Mouse (Mus musculus): ENCODE data around the gene Hoxa4. TPM values are rescaled to one million over a fixed set of nuclear protein-coding genes. Genes with fewer than 3 reads are reported as not detected.

Gene Hoxa4
- total and polyA plus RNA-seq, 3 experiments = 0.19 TPM; not detected in 2

GRCm38 (mm10) chr6:52160511-52161335 lies 30.8 kb downstream of the Hoxa4 start:
- H3K27ac ChIP-seq (ENCODE audit: insufficient read depth, low read depth) = peak overlapping the region; percentile 40
- H3K4me1 ChIP-seq (ENCODE audit: control insufficient read depth in 1 of 2, insufficient read depth in 2 of 2) = peaks cover 2 to 17% of the 10 kb centered on the region in 2 experiments; a peak in 3 of 4 replicates
- peak overlapping the region; percentile 95 for H3K4me2 ChIP-seq (ENCODE audit: insufficient read depth, low read depth, poor library complexity, severe bottlenecking)
- TF ChIP-seq RCOR1 (conservative IDR thresholded peaks at IDR 0.05; ENCODE audit: low read depth, low read length) (no peak), E2F4 (IDR thresholded peaks at IDR 0.05; ENCODE audit: insufficient replicate concordance, low read depth, low read length) (no peak), CHD2 (IDR thresholded peaks at IDR 0.05; ENCODE audit: low read length) (0 out of 2 replicates have a peak, but pooled peaks have one; percentile 13)
- in situ Hi-C loops (cut with MboI; ENCODE audit: low pct_ligation_motif_present, low pct_unique_long_range_greater_than_20kb, low sequenced_read_pairs) = no loop called here
- no peaks in the 10 kb centered on the region for H3K27me3 ChIP-seq (replicated peaks)
- H3K4me3 ChIP-seq (replicated peaks in 1 of 3; ENCODE audit: low read depth in 2 of 3, low read length in 2 of 3, poor library complexity in 1 of 3) = peak overlapping the region; percentile 23 to 83 (median 52)
- peaks cover 6 to 40% of the 10 kb centered on the region in 2 experiments for H3K36me3 ChIP-seq (replicated peaks in 1 of 2; ENCODE audit: control insufficient read depth in 1 of 2, insufficient read depth in 1 of 2, low read length in 1 of 2)
- dilution Hi-C loops (cut with MboI; ENCODE audit: extremely low pct_ligation_motif_present, extremely low pct_unique_long_range_greater_than_20kb, low sequenced_read_pairs) = no loop called here
- peak; percentile 25 for DNase-seq (ENCODE audit: extremely low read depth)
- peaks cover 7% of the 10 kb centered on the region; the same call in 1 of the 2 replicates for H3K79me2 ChIP-seq (replicated peaks; ENCODE audit: control insufficient read depth, extremely low read depth, insufficient read depth, poor library complexity, severe bottlenecking)
- H3K9me3 ChIP-seq (replicated peaks; ENCODE audit: low read length) = no peaks in the 10 kb centered on the region
- peak overlapping the region; percentile 96 for H3K9ac ChIP-seq (ENCODE audit: insufficient read depth, low read depth)

- Histone ChIP-seq H3K36me3 (replicated peaks in 1 of 2; ENCODE audit: control insufficient read depth in 1 of 2, insufficient read depth in 1 of 2, low read length in 1 of 2) (peaks cover 6 to 37% of the 10 kb centered on the region in 2 experiments), H3K27me3 (replicated peaks) (no peaks in the 10 kb centered on the region), H3K4me2 (ENCODE audit: insufficient read depth, low read depth, poor library complexity, severe bottlenecking) (peak overlapping the region; percentile 95), H3K4me1 (ENCODE audit: control insufficient read depth in 1 of 2, insufficient read depth in 2 of 2) (peaks cover 2 to 17% of the 10 kb centered on the region in 2 experiments; a peak in 3 of 4 replicates), H3K9me3 (replicated peaks; ENCODE audit: low read length) (no peaks in the 10 kb centered on the region), H3K79me2 (replicated peaks; ENCODE audit: control insufficient read depth, extremely low read depth, insufficient read depth, poor library complexity, severe bottlenecking) (peaks cover 7% of the 10 kb centered on the region; the same call in 1 of the 2 replicates), H3K9ac (ENCODE audit: insufficient read depth, low read depth) (peak overlapping the region; percentile 96), H3K4me3 (replicated peaks in 1 of 3; ENCODE audit: low read depth in 2 of 3, low read length in 2 of 3, poor library complexity in 1 of 3) (peak overlapping the region; percentile 83 to 92 (median 88)), H3K27ac (ENCODE audit: insufficient read depth, low read depth) (peak overlapping the region; percentile 45)
- in situ Hi-C loops (cut with MboI; ENCODE audit: low pct_ligation_motif_present, low pct_unique_long_range_greater_than_20kb, low sequenced_read_pairs) (no loop called here), dilution Hi-C loops (cut with MboI; ENCODE audit: extremely low pct_ligation_motif_present, extremely low pct_unique_long_range_greater_than_20kb, low sequenced_read_pairs) (no loop called here)
- TF ChIP-seq ZMIZ1 (IDR thresholded peaks at IDR 0.05; ENCODE audit: low read depth, low read length) = peak; percentile 36; the same call in 1 of the 2 replicates
- TF ChIP-seq MXI1 (IDR thresholded peaks at IDR 0.05; ENCODE audit: low read depth, low read length) = no peak
- no peak for TF ChIP-seq SMC3 (IDR thresholded peaks at IDR 0.05; ENCODE audit: low read depth, low read length)
- 0 out of 2 replicates have a peak, but pooled peaks have one; percentile 17 for TF ChIP-seq TBP (conservative IDR thresholded peaks at IDR 0.05; ENCODE audit: low read depth, low read length)
- no peak for TF ChIP-seq NRF1 (IDR thresholded peaks at IDR 0.05; ENCODE audit: low read depth, low read length)
- TF ChIP-seq MAZ (IDR thresholded peaks at IDR 0.05; ENCODE audit: low read depth, low read length) = peak; percentile 31; the same call in 1 of the 2 replicates
- peak; percentile 34; the same call in 1 of the 2 replicates for TF ChIP-seq TCF12 (IDR thresholded peaks at IDR 0.05; ENCODE audit: low read depth, low read length)
- no peak for TF ChIP-seq RCOR1 (conservative IDR thresholded peaks at IDR 0.05; ENCODE audit: low read depth, low read length)
- TF ChIP-seq IRF4 (IDR thresholded peaks at IDR 0.05; ENCODE audit: low read depth, low read length) = peak; percentile 79
- TF ChIP-seq E2F4 (IDR thresholded peaks at IDR 0.05; ENCODE audit: insufficient replicate concordance, low read depth, low read length) = no peak
- no peak for TF ChIP-seq MAFK (IDR thresholded peaks at IDR 0.05; ENCODE audit: insufficient replicate concordance, low read length)
- no peak for TF ChIP-seq ZC3H11A (IDR thresholded peaks at IDR 0.05; ENCODE audit: low read depth, low read length)
- peak; percentile 39; the same call in 1 of the 2 replicates for TF ChIP-seq POLR2A (IDR thresholded peaks at IDR 0.05; ENCODE audit: low read depth, low read length)
- TF ChIP-seq PAX5 (IDR thresholded peaks at IDR 0.05; ENCODE audit: low read length) = no peak
- no peak for TF ChIP-seq BHLHE40 (IDR thresholded peaks at IDR 0.05; ENCODE audit: low read depth, low read length)
- peak; percentile 72; the same call in 1 of the 2 replicates for TF ChIP-seq CHD2 (IDR thresholded peaks at IDR 0.05; ENCODE audit: low read length)
- no peak for TF ChIP-seq JUND (conservative IDR thresholded peaks at IDR 0.05; ENCODE audit: low read depth, low read length)
- TF ChIP-seq MAX (IDR thresholded peaks at IDR 0.05; ENCODE audit: low read length) = no peak
- TF ChIP-seq EP300 (IDR thresholded peaks at IDR 0.05; ENCODE audit: low read length) = peak; percentile 71
- TF ChIP-seq ELF1 (IDR thresholded peaks at IDR 0.05; ENCODE audit: low read depth, low read length) = peak; percentile 72
- TF ChIP-seq USF2 (conservative IDR thresholded peaks at IDR 0.05; ENCODE audit: low read depth, low read length) = no peak
- TF ChIP-seq NELFE (IDR thresholded peaks at IDR 0.05; ENCODE audit: low read depth, low read length) = peak; percentile 43; the same call in 1 of the 2 replicates
- TF ChIP-seq RAD21 (IDR thresholded peaks at IDR 0.05; ENCODE audit: low read depth, low read length) = no peak
- peak; percentile 76 for DNase-seq (ENCODE audit: extremely low read depth)
These were observed 31.6 kb downstream of the Hoxa4 start for GRCm38 (mm10) chr6:52159979-52160378.

All from CH12.LX (cell line).